Mouse (Mus musculus): Measurements from ENCODE around the gene Gm10061. TPM values are rescaled to one million over a fixed set of nuclear protein-coding genes. Genes with fewer than 3 reads are reported as not detected.
"Not testable (repeated sequence)": the region's sequence is repeated elsewhere in the genome, so short reads cannot be mapped to it uniquely, and the experiment has no call there.

Gene Gm10061
- polyA plus RNA-seq (2016; fragmentation: Nextera tagmentation; extraction: Ambion mirVana): not detected in 2 replicates

- H3K27ac ChIP-seq: no peak within 1 kb of the TSS
- H3K4me3 ChIP-seq: no peak within 1 kb of the TSS
- no peaks in the 10 kb centered on the region for H3K36me3 ChIP-seq
- no peaks in the 10 kb centered on the region for H3K27me3 ChIP-seq (ENCODE audit: insufficient read depth, poor library complexity, severe bottlenecking)
- no peaks in the 10 kb centered on the region for H3K4me1 ChIP-seq (replicated peaks)
- no peaks in the 10 kb centered on the region for H3K9me3 ChIP-seq
- 95% methylated on average over 1 of the region's 1 CpGs for WGBS
- DNase-seq (ENCODE audit: low spot score): no peak
These were observed at the start of gene Gm10061 for GRCm38 (mm10) chr16:89150786-89151185. Gene Gm10061, plus strand, starts transcription at chr16:89151086.

- Histone ChIP-seq H3K27ac (no peak within 1 kb of the TSS), H3K27me3 (ENCODE audit: insufficient read depth, poor library complexity, severe bottlenecking) (no peaks in the 10 kb centered on the region), H3K9me3 (no peaks in the 10 kb centered on the region), H3K4me3 (no peak within 1 kb of the TSS), H3K4me1 (replicated peaks) (no peaks in the 10 kb centered on the region), H3K36me3 (no peaks in the 10 kb centered on the region)
- WGBS: 91% methylated on average over 1 of the region's 1 CpGs
- DNase-seq (ENCODE audit: low spot score): no peak
These were observed 10.3 kb upstream of the Gm10061 start, which contains the start of gene Gm6358 for GRCm38 (mm10) chr16:89140551-89140950. Gene Gm6358, plus strand, starts transcription at chr16:89140851.

- WGBS: 86% methylated on average over 4 of the region's 4 CpGs
- no peak for DNase-seq (ENCODE audit: low spot score)
- H3K9me3 ChIP-seq: 0 out of 2 replicates have a peak, but pooled peaks cover 4% of the 10 kb centered on the region
- H3K27ac ChIP-seq: no peak within 1 kb of the TSS
- H3K27me3 ChIP-seq (ENCODE audit: insufficient read depth, poor library complexity, severe bottlenecking): no peaks in the 10 kb centered on the region
- H3K4me1 ChIP-seq (replicated peaks): no peaks in the 10 kb centered on the region
- H3K36me3 ChIP-seq: no peaks in the 10 kb centered on the region
- H3K4me3 ChIP-seq: no peak within 1 kb of the TSS
These were observed 6.8 kb downstream of the Gm10061 start, which contains the start of gene Gm9789 for GRCm38 (mm10) chr16:89157652-89158051. Gene Gm9789, plus strand, starts transcription at chr16:89157952.

GRCm38 (mm10) chr16:89169190-89169589 is 18.3 kb downstream of the Gm10061 start, which contains the start of gene Gm7735:
Gene Gm7735, plus strand, starts transcription at chr16:89169490.
- not testable (repeated sequence) for H3K27ac ChIP-seq; H3K4me3 ChIP-seq; DNase-seq (ENCODE audit: low spot score); H3K9me3 ChIP-seq; H3K27me3 ChIP-seq (ENCODE audit: insufficient read depth, poor library complexity, severe bottlenecking); H3K36me3 ChIP-seq; H3K4me1 ChIP-seq (replicated peaks)

GRCm38 (mm10) chr16:89174435-89174834 is 23.5 kb downstream of the Gm10061 start, which contains the start of gene 1110057P08Rik:
Gene 1110057P08Rik, plus strand, starts transcription at chr16:89174735.
- 77% methylated on average over 2 of the region's 2 CpGs for WGBS
- H3K36me3 ChIP-seq: no peaks in the 10 kb centered on the region
- no peaks in the 10 kb centered on the region for H3K4me1 ChIP-seq (replicated peaks)
- H3K9me3 ChIP-seq: no peaks in the 10 kb centered on the region
- H3K27me3 ChIP-seq (ENCODE audit: insufficient read depth, poor library complexity, severe bottlenecking): no peaks in the 10 kb centered on the region
- no peak for DNase-seq (ENCODE audit: low spot score)
- no peak within 1 kb of the TSS for H3K4me3 ChIP-seq
- no peak within 1 kb of the TSS for H3K27ac ChIP-seq

GRCm38 (mm10) chr16:89188621-89189020 is 37.7 kb downstream of the Gm10061 start:
- Histone ChIP-seq H3K36me3 (no peaks in the 10 kb centered on the region), H3K27ac (no peak overlapping the region), H3K4me1 (replicated peaks) (no peaks in the 10 kb centered on the region), H3K27me3 (ENCODE audit: insufficient read depth, poor library complexity, severe bottlenecking) (no peaks in the 10 kb centered on the region), H3K4me3 (no peak overlapping the region), H3K9me3 (no peaks in the 10 kb centered on the region)
- 84% methylated on average over 4 of the region's 4 CpGs for WGBS
- DNase-seq (ENCODE audit: low spot score): no peak

Other genes starting within 250 kb of the Gm10061 start
- not detected in 2 replicates for gene Krtap19-9b, start 218.8 kb upstream of the Gm10061 start, polyA plus RNA-seq (2016; fragmentation: Nextera tagmentation; extraction: Ambion mirVana)
- gene Krtap16-3, start 188.2 kb upstream of the Gm10061 start, polyA plus RNA-seq (2016; fragmentation: Nextera tagmentation; extraction: Ambion mirVana): not detected in 2 replicates
- gene Krtap22-2, start 140.3 kb upstream of the Gm10061 start, polyA plus RNA-seq (2016; fragmentation: Nextera tagmentation; extraction: Ambion mirVana): not detected in 2 replicates
- not detected in 2 replicates for gene Gm10229, start 135.8 kb upstream of the Gm10061 start, polyA plus RNA-seq (2016; fragmentation: Nextera tagmentation; extraction: Ambion mirVana)
- not detected in 2 replicates for gene Krtap6-1, start 119.4 kb upstream of the Gm10061 start, polyA plus RNA-seq (2016; fragmentation: Nextera tagmentation; extraction: Ambion mirVana)
- gene Gm10228, start 109.6 kb upstream of the Gm10061 start, polyA plus RNA-seq (2016; fragmentation: Nextera tagmentation; extraction: Ambion mirVana): not detected in 2 replicates
- gene Krtap6-5, start 103.2 kb upstream of the Gm10061 start, polyA plus RNA-seq (2016; fragmentation: Nextera tagmentation; extraction: Ambion mirVana): not detected in 2 replicates
- not detected in 2 replicates for gene 1110025L11Rik, start 87.1 kb upstream of the Gm10061 start, polyA plus RNA-seq (2016; fragmentation: Nextera tagmentation; extraction: Ambion mirVana)
- not detected in 2 replicates for gene Krtap6-3, start 67.1 kb upstream of the Gm10061 start, polyA plus RNA-seq (2016; fragmentation: Nextera tagmentation; extraction: Ambion mirVana)
- gene Gm6358, start 10.2 kb upstream of the Gm10061 start, polyA plus RNA-seq (2016; fragmentation: Nextera tagmentation; extraction: Ambion mirVana): not detected in 2 replicates
- gene Gm9789, start 6.9 kb downstream of the Gm10061 start, polyA plus RNA-seq (2016; fragmentation: Nextera tagmentation; extraction: Ambion mirVana): not detected in 2 replicates
- gene Gm7735, start 18.4 kb downstream of the Gm10061 start, polyA plus RNA-seq (2016; fragmentation: Nextera tagmentation; extraction: Ambion mirVana): not detected in 2 replicates
- gene 1110057P08Rik, start 23.6 kb downstream of the Gm10061 start, polyA plus RNA-seq (2016; fragmentation: Nextera tagmentation; extraction: Ambion mirVana): not detected in 2 replicates
- not detected in 2 replicates for gene Krtap20-2, start 54.8 kb downstream of the Gm10061 start, polyA plus RNA-seq (2016; fragmentation: Nextera tagmentation; extraction: Ambion mirVana)

Data from hindbrain, embryonic 10.5 days (tissue).